Mouse (Mus musculus) midbrain, embryonic 13.5 days (tissue): ENCODE results near the gene Gcnt2. TPM values are rescaled to one million over a fixed set of nuclear protein-coding genes. Genes with fewer than 3 reads are reported as not detected.
"Not testable (repeated sequence)": the region's sequence is repeated elsewhere in the genome, so short reads cannot be mapped to it uniquely, and the experiment has no call there.

Experiments used
- ATAC-seq: fragments of 200-750 bp; cut with Nextera tagmentation; 2 replicates; pipeline ENCODE4 v1.8.0; 2017; ENCODE audit warnings: mild to moderate bottlenecking, moderate TSS enrichment, moderate library complexity
- H3K27ac ChIP-seq: fragments of 300-500 bp; sonication (generic); 2 replicates; pipeline ENCODE4 v1.5.1; 2015; ENCODE audit warnings: inconsistent platforms, mild to moderate bottlenecking, moderate library complexity
- H3K27me3 ChIP-seq: fragments of 300-500 bp; sonication (generic); 2 replicates; pipeline ENCODE4 v1.6.1; 2015; ENCODE audit warnings: mild to moderate bottlenecking, inconsistent platforms
- H3K36me3 ChIP-seq: fragments of 300-500 bp; sonication (generic); 2 replicates; pipeline ENCODE4 v1.6.1; 2015; ENCODE audit warnings: mild to moderate bottlenecking, inconsistent platforms
- H3K4me1 ChIP-seq: fragments of 300-500 bp; sonication (generic); replicated peaks from 2 replicates; pipeline ENCODE4 v1.6.1; 2015; ENCODE audit warnings: inconsistent platforms
- H3K4me2 ChIP-seq: fragments of 300-500 bp; sonication (generic); replicated peaks from 2 replicates; pipeline ENCODE4 v1.6.1; 2015; ENCODE audit warnings: moderate library complexity, mild to moderate bottlenecking, inconsistent platforms
- H3K4me3 ChIP-seq: fragments of 300-500 bp; sonication (generic); replicated peaks from 2 replicates; pipeline ENCODE4 v1.5.1; 2015; ENCODE audit warnings: mild to moderate bottlenecking, inconsistent platforms
- H3K9ac ChIP-seq: fragments of 300-500 bp; sonication (generic); replicated peaks from 2 replicates; pipeline ENCODE4 v1.6.1; 2015; ENCODE audit warnings: mild to moderate bottlenecking, inconsistent platforms
- H3K9me3 ChIP-seq: fragments of 300-500 bp; sonication (generic); 2 replicates; pipeline ENCODE4 v1.6.1; 2016; ENCODE audit warnings: mild to moderate bottlenecking, inconsistent platforms
- WGBS: fragments of 180-500 bp; shearing (Covaris S2); methylation state at CpG from one replicate; pipeline ENCODE4 v1.1.7; 2015; 5-methylcytosine and 5-hydroxymethylcytosine counted together
- polyA plus RNA-seq: library from polyadenylated mRNA; unstranded; fragments of >200 nt; fragmentation: Nextera tagmentation; extraction: Ambion mirVana; gene quantifications from 2 replicates; pipeline ENCODE4 v1.2.1, GENCODE M21; 2015

The Gcnt2 gene
- polyA plus RNA-seq, 1 experiment from 2014 or later = 3.6 TPM

- not testable (repeated sequence) for H3K27me3 ChIP-seq, H3K9me3 ChIP-seq, H3K36me3 ChIP-seq, ATAC-seq, H3K4me1 ChIP-seq, H3K4me3 ChIP-seq, H3K9ac ChIP-seq, H3K27ac ChIP-seq, H3K4me2 ChIP-seq
- WGBS = 89% methylated on average over 14 of the region's 14 CpGs
These were observed 38.6 kb downstream of the Gcnt2 start for GRCm38 (mm10) chr13:40898049-40898690.

- H3K27ac ChIP-seq = no peak overlapping the region
- H3K36me3 ChIP-seq = no peaks in the 10 kb centered on the region
- no peaks in the 10 kb centered on the region for H3K4me1 ChIP-seq
- H3K4me3 ChIP-seq = no peak overlapping the region
- H3K9me3 ChIP-seq = no peaks in the 10 kb centered on the region
- ATAC-seq = no peak
- 87% methylated on average over 4 of the region's 4 CpGs for WGBS
- H3K4me2 ChIP-seq = no peak overlapping the region
- no peaks in the 10 kb centered on the region for H3K27me3 ChIP-seq
- no peak overlapping the region for H3K9ac ChIP-seq
These were observed 39.1 kb downstream of the Gcnt2 start for GRCm38 (mm10) chr13:40898698-40899097.

GRCm38 (mm10) chr13:40899349-40899993 lies 39.9 kb downstream of the Gcnt2 start:
- H3K27ac ChIP-seq = no peak overlapping the region
- WGBS = 90% methylated on average over 8 of the region's 8 CpGs
- H3K4me2 ChIP-seq = no peak overlapping the region
- H3K9ac ChIP-seq = no peak overlapping the region
- H3K9me3 ChIP-seq = no peaks in the 10 kb centered on the region
- H3K4me3 ChIP-seq = no peak overlapping the region
- no peaks in the 10 kb centered on the region for H3K36me3 ChIP-seq
- no peak for ATAC-seq
- no peaks in the 10 kb centered on the region for H3K27me3 ChIP-seq
- H3K4me1 ChIP-seq = no peaks in the 10 kb centered on the region

GRCm38 (mm10) chr13:40899994-40900970 lies 40.7 kb downstream of the Gcnt2 start:
- ATAC-seq = no peak
- H3K4me2 ChIP-seq = no peak overlapping the region
- no peak overlapping the region for H3K4me3 ChIP-seq
- 86% methylated on average over 15 of the region's 15 CpGs for WGBS
- H3K9ac ChIP-seq = no peak overlapping the region
- no peaks in the 10 kb centered on the region for H3K36me3 ChIP-seq
- no peaks in the 10 kb centered on the region for H3K9me3 ChIP-seq
- H3K27ac ChIP-seq = no peak overlapping the region
- no peaks in the 10 kb centered on the region for H3K4me1 ChIP-seq
- no peaks in the 10 kb centered on the region for H3K27me3 ChIP-seq

- ATAC-seq = no peak
- H3K9ac ChIP-seq = no peak overlapping the region
- H3K36me3 ChIP-seq = no peaks in the 10 kb centered on the region
- H3K27ac ChIP-seq = no peak overlapping the region
- H3K4me1 ChIP-seq = no peaks in the 10 kb centered on the region
- H3K4me3 ChIP-seq = no peak overlapping the region
- no peaks in the 10 kb centered on the region for H3K9me3 ChIP-seq
- 66% methylated on average over 5 of the region's 5 CpGs for WGBS
- H3K4me2 ChIP-seq = no peak overlapping the region
- H3K27me3 ChIP-seq = no peaks in the 10 kb centered on the region
These were observed 41.7 kb downstream of the Gcnt2 start for GRCm38 (mm10) chr13:40901263-40901662.

GRCm38 (mm10) chr13:40901831-40902459 lies 42.4 kb downstream of the Gcnt2 start:
- no peaks in the 10 kb centered on the region for H3K36me3 ChIP-seq
- H3K4me3 ChIP-seq = no peak overlapping the region
- WGBS = 82% methylated on average over 12 of the region's 12 CpGs
- H3K27me3 ChIP-seq = no peaks in the 10 kb centered on the region
- no peak overlapping the region for H3K4me2 ChIP-seq
- H3K27ac ChIP-seq = no peak overlapping the region
- H3K4me1 ChIP-seq = no peaks in the 10 kb centered on the region
- no peak overlapping the region for H3K9ac ChIP-seq
- no peaks in the 10 kb centered on the region for H3K9me3 ChIP-seq
- no peak for ATAC-seq

GRCm38 (mm10) chr13:40904080-40904479 lies 44.5 kb downstream of the Gcnt2 start:
- H3K4me2 ChIP-seq = no peak overlapping the region
- no peaks in the 10 kb centered on the region for H3K9me3 ChIP-seq
- no peak for ATAC-seq
- no peak overlapping the region for H3K27ac ChIP-seq
- H3K36me3 ChIP-seq = no peaks in the 10 kb centered on the region
- WGBS = 94% methylated on average over 7 of the region's 7 CpGs
- H3K4me1 ChIP-seq = no peaks in the 10 kb centered on the region
- H3K27me3 ChIP-seq = no peaks in the 10 kb centered on the region
- no peak overlapping the region for H3K4me3 ChIP-seq
- no peak overlapping the region for H3K9ac ChIP-seq

- 84% methylated on average over 7 of the region's 7 CpGs for WGBS
- Histone ChIP-seq H3K27me3 (no peaks in the 10 kb centered on the region), H3K9me3 (no peaks in the 10 kb centered on the region), H3K36me3 (no peaks in the 10 kb centered on the region), H3K27ac (no peak overlapping the region), H3K4me1 (no peaks in the 10 kb centered on the region), H3K4me3 (no peak overlapping the region), H3K9ac (no peak overlapping the region), H3K4me2 (no peak overlapping the region)
- ATAC-seq = no peak
These were observed 47.0 kb downstream of the Gcnt2 start for GRCm38 (mm10) chr13:40906528-40906927.

GRCm38 (mm10) chr13:40907274-40907673 lies 47.7 kb downstream of the Gcnt2 start:
- Histone ChIP-seq H3K9me3 (no peaks in the 10 kb centered on the region), H3K4me2 (no peak overlapping the region), H3K4me1 (no peaks in the 10 kb centered on the region), H3K4me3 (no peak overlapping the region), H3K27me3 (no peaks in the 10 kb centered on the region), H3K27ac (no peak overlapping the region), H3K36me3 (no peaks in the 10 kb centered on the region), H3K9ac (no peak overlapping the region)
- 82% methylated on average over 7 of the region's 7 CpGs for WGBS
- ATAC-seq = no peak

GRCm38 (mm10) chr13:40908044-40908443 lies 48.5 kb downstream of the Gcnt2 start:
- Histone ChIP-seq H3K9ac (no peak overlapping the region), H3K36me3 (no peaks in the 10 kb centered on the region), H3K4me3 (no peak overlapping the region), H3K4me1 (no peaks in the 10 kb centered on the region), H3K27me3 (no peaks in the 10 kb centered on the region), H3K4me2 (no peak overlapping the region), H3K9me3 (no peaks in the 10 kb centered on the region), H3K27ac (no peak overlapping the region)
- no peak for ATAC-seq
- WGBS = 58% methylated on average over 6 of the region's 6 CpGs

GRCm38 (mm10) chr13:40909060-40909459 lies 49.5 kb downstream of the Gcnt2 start:
- no peak overlapping the region for H3K27ac ChIP-seq
- no peaks in the 10 kb centered on the region for H3K9me3 ChIP-seq

GRCm38 (mm10) chr13:40910047-40910446 lies 50.5 kb downstream of the Gcnt2 start:
- Histone ChIP-seq H3K27ac (no peak overlapping the region), H3K4me1 (no peaks in the 10 kb centered on the region), H3K27me3 (no peaks in the 10 kb centered on the region), H3K9me3 (no peaks in the 10 kb centered on the region), H3K4me2 (no peak overlapping the region), H3K36me3 (no peaks in the 10 kb centered on the region), H3K4me3 (no peak overlapping the region), H3K9ac (no peak overlapping the region)
- no peak for ATAC-seq
- WGBS = 95% methylated on average over 6 of the region's 6 CpGs

More at GRCm38 (mm10) chr13:40909060-40909459, 49.5 kb downstream of the Gcnt2 start:
- no peak for ATAC-seq
- no peak overlapping the region for H3K9ac ChIP-seq
- no peaks in the 10 kb centered on the region for H3K4me1 ChIP-seq
- H3K4me3 ChIP-seq = no peak overlapping the region
- no peaks in the 10 kb centered on the region for H3K36me3 ChIP-seq
- no peak overlapping the region for H3K4me2 ChIP-seq
- no peaks in the 10 kb centered on the region for H3K27me3 ChIP-seq
- 79% methylated on average over 8 of the region's 8 CpGs for WGBS
